Mouse (Mus musculus) heart, postnatal 0 days (tissue): ENCODE data around the gene Ush1g.

Experiments
- CTCF ChIP-seq: IDR thresholded peaks from 2 replicates; pipeline ENCODE4 v1.5.1; 2016; ENCODE audit warnings: antibody characterized with exemption, control low read depth, low read depth
- EP300 ChIP-seq: IDR thresholded peaks from 2 replicates; pipeline ENCODE4 v1.6.1; 2016; ENCODE audit warnings: antibody characterized with exemption, low read depth

GRCm38 (mm10) chr11:115336115-115336514 lies 14.3 kb upstream of the Ush1g start:
- TF ChIP-seq CTCF (no peak), EP300 (no peak)
